Mouse (Mus musculus): ENCODE data around the gene Atxn7l2.

- TF ChIP-seq EP300 (IDR thresholded peaks at IDR 0.05; ENCODE audit: insufficient read depth, low read depth, low read length) (no peak), POLR2A (IDR thresholded peaks at IDR 0.05; ENCODE audit: insufficient read depth, low read depth, low read length) (no peak), CTCF (IDR thresholded peaks at IDR 0.05) (no peak)
Measured at GRCm38 (mm10) chr3:108189897-108190296, 20.8 kb downstream of the Atxn7l2 start.

Measured in heart, adult 2 months (tissue).